Mouse (Mus musculus) embryonic fibroblast, embryonic 13.5 days (primary cell): ENCODE data around the gene Bnc1. TPM values are rescaled to one million over a fixed set of nuclear protein-coding genes. Genes with fewer than 3 reads are reported as not detected.

Experiments used
- H3K27ac ChIP-seq: 2 replicates; pipeline ENCODE4 v1.5.1; 2012; ENCODE audit warnings: low read length, control low read depth, inconsistent platforms; ENCODE audit not compliant: insufficient read depth
- H3K4me1 ChIP-seq: 2 replicates; pipeline ENCODE4 v1.6.1; 2011; ENCODE audit warnings: low read length; ENCODE audit not compliant: control insufficient read depth, insufficient read depth
- H3K4me3 ChIP-seq: 2 replicates; pipeline ENCODE4 v1.5.1; 2011; ENCODE audit warnings: mild to moderate bottlenecking, control low read depth, low read length; ENCODE audit not compliant: insufficient read depth
- CTCF ChIP-seq: IDR thresholded peaks from 2 replicates; pipeline ENCODE4 v1.5.1; 2011; ENCODE audit warnings: mild to moderate bottlenecking, control low read depth, low read length, moderate library complexity, borderline replicate concordance; ENCODE audit not compliant: insufficient read depth
- POLR2A ChIP-seq: IDR thresholded peaks from 2 replicates; pipeline ENCODE4 v1.6.1; 2011; ENCODE audit warnings: low read depth, mild to moderate bottlenecking, control low read depth, low read length, moderate library complexity
- polyA plus RNA-seq: library from polyadenylated mRNA; stranded (reverse); fragments of >200 nt; gene quantifications from 2 replicates; pipeline ENCODE4 v1.2.4, GENCODE M21; 2011; ENCODE audit warnings: low read depth; ENCODE audit not compliant: missing spikeins, insufficient read length

The Bnc1 gene
- polyA plus RNA-seq, 1 experiment, result 0.81 TPM

DNA sequence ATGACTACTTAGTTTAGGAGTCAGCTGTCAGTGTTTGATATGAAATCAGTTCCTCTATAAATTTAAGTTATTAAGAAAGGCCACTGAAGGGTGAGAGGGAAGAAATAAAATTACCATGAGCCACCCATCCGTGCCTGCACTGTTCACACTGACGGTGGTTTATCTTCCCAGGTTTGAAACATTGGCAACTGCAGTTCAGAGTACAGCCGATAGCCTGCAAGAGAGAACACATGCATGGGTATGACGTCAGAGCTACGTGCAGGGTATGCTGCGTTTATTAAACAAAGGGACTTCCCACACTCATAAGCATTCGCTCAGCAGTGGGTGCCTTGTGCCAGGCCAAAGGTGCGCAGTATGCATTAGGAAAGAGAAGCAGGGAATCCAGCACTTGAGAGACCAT, 13.8 kb downstream of the Bnc1 start:
- TF ChIP-seq CTCF, result no peak
- TF ChIP-seq POLR2A, result no peak
- no peak overlapping the region for H3K4me3 ChIP-seq
- H3K4me1 ChIP-seq, result no peaks in the 10 kb centered on the region

DNA sequence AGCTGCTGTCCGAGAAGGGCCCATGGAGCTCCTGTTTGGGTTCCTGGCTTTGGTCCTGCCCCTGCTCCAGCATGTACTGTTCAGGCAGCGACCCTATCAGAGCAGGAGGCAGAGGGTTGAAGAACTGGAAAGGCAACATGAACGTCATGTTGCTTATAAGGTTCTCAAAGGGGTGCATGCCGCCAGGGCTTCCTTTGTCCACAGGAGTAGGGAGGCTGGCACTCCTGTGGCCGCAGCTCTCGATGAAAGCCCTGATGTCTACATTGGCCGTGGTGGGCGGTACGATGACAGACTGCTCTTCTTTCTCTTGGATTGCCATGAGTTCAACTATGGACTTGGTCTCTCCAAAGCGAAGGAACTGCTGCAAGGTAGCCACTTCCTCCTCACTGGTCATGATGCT, 17.5 kb downstream of the Bnc1 start:
- no peaks in the 10 kb centered on the region for H3K4me1 ChIP-seq
- no peak for TF ChIP-seq POLR2A
- no peak for TF ChIP-seq CTCF
- H3K27ac ChIP-seq, result no peak overlapping the region
- H3K4me3 ChIP-seq, result no peak overlapping the region

More for the DNA sequence above, 13.8 kb downstream of the Bnc1 start:
- no peak overlapping the region for H3K27ac ChIP-seq

DNA sequence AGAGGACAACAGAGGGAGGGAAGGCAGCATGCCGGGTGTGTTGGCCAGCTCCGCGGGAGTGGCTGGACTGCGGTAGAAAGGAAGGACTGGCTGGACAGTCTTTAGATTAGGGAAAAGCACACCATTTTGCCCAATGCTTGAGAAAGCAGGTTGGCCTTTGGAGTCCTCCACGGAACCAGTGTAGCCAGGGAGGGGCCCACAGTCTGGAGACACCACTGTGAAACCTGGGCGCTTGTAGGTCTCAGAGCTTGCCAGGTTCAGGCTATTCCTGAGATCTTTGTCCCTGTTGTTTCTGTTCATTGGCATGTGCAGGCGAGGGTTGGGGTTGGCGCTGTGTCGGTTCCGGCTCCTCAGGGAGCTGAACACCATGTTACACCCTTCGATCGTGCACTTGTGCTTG, 18.2 kb downstream of the Bnc1 start:
- H3K27ac ChIP-seq, result no peak overlapping the region
- H3K4me3 ChIP-seq, result no peak overlapping the region
- TF ChIP-seq POLR2A (no peak), CTCF (no peak)
- no peaks in the 10 kb centered on the region for H3K4me1 ChIP-seq

DNA sequence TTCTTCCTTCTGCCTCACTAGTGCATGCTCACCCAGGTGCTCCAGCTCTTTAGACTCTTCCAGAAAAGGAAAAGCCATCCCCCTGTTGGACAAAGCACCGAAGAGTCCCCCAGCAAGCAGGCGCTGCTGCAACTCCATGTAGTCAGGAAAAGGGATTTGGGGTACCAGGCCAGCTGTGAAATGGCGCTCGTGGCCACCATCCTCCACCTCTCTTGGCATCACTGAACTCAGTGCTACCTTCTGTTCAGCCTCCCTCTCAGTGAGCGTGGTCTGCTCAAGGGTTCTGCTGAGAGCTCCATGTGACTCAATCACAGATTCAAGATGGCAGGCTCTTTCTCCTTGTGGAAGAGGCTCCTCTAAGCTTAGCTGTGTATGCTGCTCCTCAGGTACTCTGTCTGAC, 18.8 kb downstream of the Bnc1 start:
- TF ChIP-seq CTCF, result no peak
- TF ChIP-seq POLR2A, result no peak

DNA sequence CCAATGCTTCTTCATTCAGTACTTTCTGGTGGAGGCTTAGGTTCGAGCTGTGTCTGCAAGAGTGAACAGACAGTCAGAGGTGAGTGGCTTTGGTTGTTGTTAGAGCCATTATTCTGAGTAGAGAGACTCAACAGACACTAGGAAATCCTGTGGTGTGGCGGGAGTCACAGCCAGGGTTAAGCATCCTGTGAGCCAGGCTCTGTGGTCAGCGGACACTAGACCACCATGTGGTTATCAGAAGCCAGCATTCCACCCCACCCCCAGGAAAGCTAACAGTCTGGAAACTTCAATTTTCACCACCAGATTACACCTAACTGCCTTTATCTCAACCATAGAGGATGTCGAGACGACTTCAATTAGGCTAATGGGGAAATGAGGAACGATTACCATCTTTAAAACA, 23.1 kb downstream of the Bnc1 start:
- Histone ChIP-seq H3K4me3 (no peak overlapping the region), H3K27ac (no peak overlapping the region), H3K4me1 (no peaks in the 10 kb centered on the region)
- TF ChIP-seq CTCF, result no peak
- no peak for TF ChIP-seq POLR2A

More for the DNA sequence above, 18.8 kb downstream of the Bnc1 start:
- Histone ChIP-seq H3K27ac (no peak overlapping the region), H3K4me1 (no peaks in the 10 kb centered on the region), H3K4me3 (no peak overlapping the region)

DNA sequence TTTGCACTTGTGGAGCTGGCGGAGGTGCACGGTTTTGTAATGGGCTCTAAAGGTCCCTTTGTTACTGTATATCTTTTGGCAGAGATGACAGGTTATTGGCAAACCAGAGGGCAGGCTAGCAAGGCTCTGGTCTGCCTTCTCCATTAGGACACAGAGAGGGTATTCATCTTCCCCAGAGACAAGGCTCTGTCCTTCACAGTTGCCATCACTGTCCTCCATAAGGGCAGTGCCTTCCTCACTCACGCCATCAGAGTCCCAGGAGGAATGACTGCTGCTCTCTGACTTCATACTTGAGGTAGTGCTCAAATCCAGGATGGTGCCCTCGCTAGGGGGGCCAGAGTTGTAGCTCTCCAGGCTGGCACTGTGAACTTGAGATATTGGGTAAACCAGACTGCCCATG, 23.6 kb downstream of the Bnc1 start:
- no peaks in the 10 kb centered on the region for H3K4me1 ChIP-seq
- H3K4me3 ChIP-seq, result no peak overlapping the region
- TF ChIP-seq POLR2A, result no peak
- no peak for TF ChIP-seq CTCF
- no peak overlapping the region for H3K27ac ChIP-seq

DNA sequence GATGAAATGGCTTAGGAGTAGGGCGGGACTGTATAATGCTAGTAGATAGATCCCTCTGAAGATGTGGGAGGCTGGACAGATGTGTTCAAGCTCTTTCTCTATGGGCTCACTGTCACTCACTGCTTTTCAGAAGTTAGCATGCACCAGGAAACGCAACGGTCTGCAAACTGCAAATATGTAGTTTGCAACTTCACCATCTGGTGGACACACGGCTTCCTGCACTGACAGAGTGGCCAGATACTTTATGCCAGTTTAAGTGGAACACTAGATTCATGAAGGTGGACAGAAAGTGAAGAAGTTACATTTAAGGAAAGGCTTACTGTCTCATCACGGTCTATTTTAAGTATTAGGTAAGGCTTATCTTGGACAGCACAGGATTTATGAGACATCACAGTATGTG, 25.9 kb downstream of the Bnc1 start:
- Histone ChIP-seq H3K27ac (no peak overlapping the region), H3K4me1 (no peaks in the 10 kb centered on the region), H3K4me3 (no peak overlapping the region)
- TF ChIP-seq CTCF (no peak), POLR2A (no peak)

DNA sequence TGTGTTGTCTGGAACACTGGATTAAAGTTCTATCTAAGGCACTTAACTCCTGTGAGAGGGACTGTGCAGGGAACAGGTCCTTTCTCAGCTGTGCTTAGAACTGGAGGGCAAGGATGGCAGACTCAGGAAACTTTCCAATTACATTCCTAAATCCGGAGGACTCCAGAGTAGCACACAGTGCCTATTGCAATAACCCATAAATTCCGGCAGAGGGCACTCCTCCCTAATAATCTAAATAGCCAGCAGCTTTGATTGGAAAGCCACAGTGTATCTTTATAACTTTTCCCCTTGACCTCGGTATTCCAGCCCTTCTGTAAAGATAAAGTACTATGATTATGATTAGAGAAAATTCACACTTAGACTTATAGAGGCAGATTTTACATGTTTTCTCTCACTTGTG, 32.4 kb downstream of the Bnc1 start:
- TF ChIP-seq POLR2A (no peak), CTCF (no peak)
- H3K4me1 ChIP-seq, result no peaks in the 10 kb centered on the region
- H3K4me3 ChIP-seq, result no peak overlapping the region
- no peak overlapping the region for H3K27ac ChIP-seq

DNA sequence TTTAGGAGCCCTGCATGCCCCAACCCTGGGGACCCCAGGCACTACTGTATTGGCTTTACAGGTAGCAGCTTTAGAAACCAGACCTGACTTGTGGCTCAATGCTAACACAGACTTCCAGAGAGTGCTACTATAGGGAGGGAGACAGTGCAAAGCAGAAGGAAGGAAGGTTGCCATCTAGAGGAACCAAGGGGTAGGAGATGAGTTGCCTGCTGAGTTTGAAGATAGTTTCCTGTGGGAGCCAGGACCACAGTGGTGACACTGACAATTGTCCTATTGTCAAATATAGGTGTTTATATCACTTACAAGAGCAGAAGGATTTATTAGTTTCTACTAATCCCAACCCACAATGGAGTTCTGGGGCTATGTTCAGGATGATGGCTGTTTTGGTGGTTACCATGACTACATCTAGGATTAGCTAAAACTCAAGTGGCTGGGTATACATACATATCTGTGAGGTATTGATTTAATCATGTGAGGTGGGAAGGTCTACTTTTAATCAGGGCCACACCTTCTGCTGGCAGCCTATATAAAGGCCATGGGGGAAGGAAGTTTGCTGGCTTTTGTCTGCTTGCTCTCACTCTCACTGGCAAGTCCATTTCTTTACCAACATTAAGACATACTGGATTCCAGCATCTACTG, 37.8 kb downstream of the Bnc1 start:
- no peaks in the 10 kb centered on the region for H3K4me1 ChIP-seq
- no peak for TF ChIP-seq CTCF
- TF ChIP-seq POLR2A, result no peak
- no peak overlapping the region for H3K27ac ChIP-seq
- no peak overlapping the region for H3K4me3 ChIP-seq

DNA sequence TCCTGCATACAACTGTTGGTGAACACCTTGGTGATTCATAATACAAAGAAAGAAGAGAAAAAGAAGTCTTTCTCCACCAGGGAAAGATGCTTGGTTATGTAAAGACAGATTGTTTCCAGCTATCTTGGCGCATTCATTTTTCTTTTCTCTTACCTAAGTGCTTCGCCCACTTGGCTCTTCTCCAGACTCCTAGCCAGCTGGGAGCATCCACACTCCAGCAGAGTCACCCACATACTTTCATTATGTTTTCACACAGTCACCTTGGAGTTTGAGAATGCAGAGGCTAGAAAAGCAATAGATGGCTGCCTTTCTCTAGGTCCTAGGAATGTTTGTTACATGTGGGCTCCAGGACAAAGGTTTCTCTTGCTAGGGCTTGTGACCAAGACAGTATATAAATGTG, 41.6 kb downstream of the Bnc1 start:
- no peak overlapping the region for H3K4me3 ChIP-seq
- TF ChIP-seq POLR2A (no peak), CTCF (no peak)
- H3K27ac ChIP-seq, result no peak overlapping the region
- no peaks in the 10 kb centered on the region for H3K4me1 ChIP-seq

DNA sequence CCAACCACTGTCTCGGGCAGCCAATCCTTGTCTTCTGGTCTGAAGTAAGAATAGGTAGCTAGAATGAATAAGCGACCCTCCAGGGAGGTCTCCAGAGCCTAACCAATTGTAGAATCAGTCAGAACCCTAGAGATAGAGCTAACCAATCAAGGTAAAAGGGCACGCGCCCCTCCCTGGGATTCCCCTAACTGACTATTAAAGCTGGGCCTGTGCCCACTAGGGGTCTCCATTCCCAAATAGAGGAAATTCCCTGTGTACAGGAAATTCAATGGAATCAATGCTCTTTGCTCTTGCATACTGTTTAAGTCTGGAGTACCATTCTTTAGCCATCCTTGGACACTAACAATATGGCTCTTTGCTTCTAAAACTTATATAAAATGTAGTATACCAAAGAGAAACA, 46.7 kb downstream of the Bnc1 start:
- Histone ChIP-seq H3K4me3 (no peak overlapping the region), H3K4me1 (no peaks in the 10 kb centered on the region), H3K27ac (no peak overlapping the region)
- no peak for TF ChIP-seq POLR2A
- TF ChIP-seq CTCF, result no peak

DNA sequence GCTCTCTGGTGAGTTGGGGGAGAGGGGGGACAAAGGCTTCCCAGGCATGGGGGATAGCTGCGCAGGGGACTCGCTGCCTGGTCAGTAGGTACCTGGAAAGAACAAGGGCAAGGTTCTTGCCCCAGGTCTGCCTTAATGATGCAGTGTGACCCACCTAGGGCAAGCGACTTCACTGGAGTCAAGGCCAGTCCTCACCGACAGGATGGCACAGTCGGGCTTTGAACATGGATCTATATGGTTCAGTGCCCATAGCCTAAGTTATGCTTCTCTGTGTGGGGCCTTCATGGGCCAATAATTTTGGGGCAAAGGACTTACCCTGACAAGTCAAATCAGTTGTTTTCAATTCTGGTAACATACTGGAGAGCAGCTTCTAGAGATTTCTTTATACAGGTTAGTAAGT, 57.3 kb downstream of the Bnc1 start:
- Histone ChIP-seq H3K4me1 (peaks cover 3% of the 10 kb centered on the region; the same call in 1 of the 2 replicates), H3K4me3 (no peak overlapping the region; the same call in 1 of the 2 replicates), H3K27ac (no peak overlapping the region)
- no peak for TF ChIP-seq POLR2A
